Comparison of ENCODE assay signal across 12 mouse cellular contexts in the genomic region with DNA sequence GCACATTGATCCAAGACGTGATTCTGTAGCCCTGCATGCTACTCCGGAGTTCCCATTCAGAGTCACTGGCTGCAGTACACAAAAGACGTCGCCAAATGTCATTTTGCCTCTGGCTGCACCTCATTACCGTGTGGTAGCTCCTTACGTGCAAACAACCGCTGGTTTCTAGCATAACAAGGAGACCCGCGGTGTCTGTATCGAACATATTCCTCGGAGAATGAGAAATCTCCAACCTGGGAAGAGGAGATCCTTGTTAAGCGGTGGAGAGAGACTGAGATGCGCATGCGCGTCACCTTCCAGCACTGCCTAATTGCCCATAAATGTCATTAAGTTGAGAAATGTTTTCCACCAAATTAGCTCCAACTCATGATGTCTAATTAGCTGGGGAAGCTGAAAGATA. TPM values are rescaled to one million over a fixed set of nuclear protein-coding genes. Genes with fewer than 3 reads are reported as not detected.
DNase-seq lines count a peak whose midpoint lies in the region; ATAC-seq and TF ChIP-seq lines count a peak whose summit lies in the region.
"Had no signal": no experiment of that assay in that cellular context is flagged by ENCODE, and none has a peak within 500 bp of the region (broad histone marks: within the 10 kb centered on the region; RNA-seq: fewer than 3 reads in every experiment).

No protein-coding gene starts in this region.

- intact Hi-C loops in left cerebral cortex, adult 2 months (cut with DNase I) = no loop called here

- TF ChIP-seq CTCF in left cerebral cortex, adult 2 months (IDR thresholded peaks at IDR 0.05) = no peak

- peak overlapping the region; percentile 26 for H3K4me3 ChIP-seq in left cerebral cortex, adult 2 months
- H3K4me3 ChIP-seq in hindbrain, embryonic 12.5 days = no peak overlapping the region
- H3K4me3 ChIP-seq in midbrain, embryonic 16.5 days (ENCODE audit: low read depth, low read length) = no peak overlapping the region; the same call in 1 of the 2 replicates
- H3K4me3 ChIP-seq: liver, embryonic 13.5 days had no signal

- H3K27ac ChIP-seq in left cerebral cortex, adult 2 months = no peak overlapping the region
- H3K27ac ChIP-seq in hindbrain, embryonic 12.5 days = no peak overlapping the region
- H3K27ac ChIP-seq in midbrain, embryonic 16.5 days (ENCODE audit: low read length) = no peak overlapping the region
- H3K27ac ChIP-seq: liver, embryonic 13.5 days; stomach, postnatal 0 days had no signal

- H3K4me2 ChIP-seq in hindbrain, embryonic 12.5 days (replicated peaks) = no peak overlapping the region
- H3K4me2 ChIP-seq in midbrain, embryonic 16.5 days (ENCODE audit: low read length) = peak overlapping the region; percentile 46
- H3K4me2 ChIP-seq: liver, embryonic 13.5 days had no signal

- DNase-seq in left cerebral cortex, adult 2 months (ENCODE audit: extremely low spot score in 1 of 2, low spot score in 2 of 2) = no peak
- no peak for DNase-seq in left cerebral cortex, adult 8-10 months (ENCODE audit: low spot score in 2 of 2)
- DNase-seq in cerebellum, adult 9-10 months = peak; percentile 38
- no peak for DNase-seq in adrenal gland, postnatal 4 days (ENCODE audit: low spot score in 2 of 2)
- no peak for DNase-seq in frontal cortex, postnatal 25 days (ENCODE audit: low spot score in 2 of 2)
- DNase-seq in adrenal gland, adult 8-10 months = no peak
- DNase-seq: kidney, postnatal 4 days; liver, embryonic 13.5 days had no signal

- no peaks in the 10 kb centered on the region for H3K36me3 ChIP-seq in hindbrain, embryonic 12.5 days
- no peaks in the 10 kb centered on the region for H3K36me3 ChIP-seq in midbrain, embryonic 16.5 days (ENCODE audit: control insufficient read depth, insufficient read depth, low read length)
- H3K36me3 ChIP-seq: liver, embryonic 13.5 days had no signal

- 47% methylated on average over 15 of the region's 15 CpGs for WGBS in hindbrain, embryonic 12.5 days
- 35% methylated on average over 15 of the region's 15 CpGs for WGBS in midbrain, embryonic 16.5 days

- H3K9ac ChIP-seq in hindbrain, embryonic 12.5 days = no peak overlapping the region
- H3K9ac ChIP-seq in midbrain, embryonic 16.5 days (ENCODE audit: low read depth, low read length) = peak overlapping the region; percentile 38; the same call in 1 of the 2 replicates
- H3K9ac ChIP-seq: liver, embryonic 13.5 days had no signal

- ATAC-seq in hindbrain, embryonic 12.5 days (ENCODE audit: low FRiP score) = peak; percentile 32; the same call in 1 of the 2 replicates
- ATAC-seq in midbrain, embryonic 16.5 days = peak; percentile 25; the same call in 1 of the 2 replicates

- H3K9me3 ChIP-seq in hindbrain, embryonic 12.5 days (replicated peaks) = no peaks in the 10 kb centered on the region
- no peaks in the 10 kb centered on the region for H3K9me3 ChIP-seq in midbrain, embryonic 16.5 days (replicated peaks; ENCODE audit: control insufficient read depth, low read length, poor library complexity, severe bottlenecking)
- H3K9me3 ChIP-seq: liver, embryonic 13.5 days had no signal

- peaks cover 6% of the 10 kb centered on the region; the same call in 1 of the 2 replicates for H3K4me1 ChIP-seq in hindbrain, embryonic 12.5 days
- peaks cover 3% of the 10 kb centered on the region; the same call in 1 of the 2 replicates for H3K4me1 ChIP-seq in midbrain, embryonic 16.5 days (ENCODE audit: control insufficient read depth, insufficient read depth, low read length)
- H3K4me1 ChIP-seq: liver, embryonic 13.5 days had no signal

- H3K27me3 ChIP-seq in hindbrain, embryonic 12.5 days = peaks cover 81% of the 10 kb centered on the region
- H3K27me3 ChIP-seq in midbrain, embryonic 16.5 days (ENCODE audit: control insufficient read depth, insufficient read depth, low read depth, low read length) = peaks cover 5% of the 10 kb centered on the region; the same call in 1 of the 2 replicates

RNA-seq across cellular contexts. Expression of gene Olig1, which starts 51.0 kb away (rescaled TPM):
- 10 to 100 TPM; 77.1 to 84.7 TPM for total RNA-seq in left cerebral cortex, adult 2 months (2021)
- total RNA-seq in left cerebral cortex, adult 8-10 months (2022) = 100 to 1,000 TPM in 1 of 4 experiments, 10 to 100 TPM in 3; 91.6 to 102 (median 92.5) TPM
- polyA plus RNA-seq in hindbrain, embryonic 12.5 days (2016; fragmentation: Nextera tagmentation; extraction: Ambion mirVana) = 2.7 and 5.2 TPM in 2 replicates
- 94.2 and 131 TPM in 2 replicates for polyA plus RNA-seq in midbrain, embryonic 16.5 days (2015; fragmentation: Nextera tagmentation; extraction: Ambion mirVana)
- total RNA-seq in adrenal gland, postnatal 4 days (2021) = under 1 TPM in 1 of 2 experiments, not detected in 1; 0.65 TPM
- total RNA-seq in adrenal gland, adult 8-10 months (2022) = under 1 TPM in 1 of 4 experiments, not detected in 3; 0.20 TPM
- total RNA-seq: megakaryocyte, adult 5-6 weeks had no signal

RNA-seq across cellular contexts. Expression of gene Ifnar2, which starts 52.0 kb away (rescaled TPM):
- 10 to 100 TPM; 20.2 to 20.3 TPM for total RNA-seq in left cerebral cortex, adult 2 months (2021)
- total RNA-seq in left cerebral cortex, adult 8-10 months (2022) = 10 to 100 TPM; 20.8 to 40.4 (median 27.7) TPM
- polyA plus RNA-seq in hindbrain, embryonic 12.5 days (2016; fragmentation: Nextera tagmentation; extraction: Ambion mirVana) = 34.0 and 34.1 TPM in 2 replicates
- 35.4 and 38.7 TPM in 2 replicates for polyA plus RNA-seq in midbrain, embryonic 16.5 days (2015; fragmentation: Nextera tagmentation; extraction: Ambion mirVana)
- 10 to 100 TPM; 68.7 to 72.6 TPM for total RNA-seq in adrenal gland, postnatal 4 days (2021)
- total RNA-seq in adrenal gland, adult 8-10 months (2022) = 100 to 1,000 TPM in 1 of 4 experiments, 10 to 100 TPM in 3; 83.7 to 103 (median 95.8) TPM

Comparison
In these comparisons a context has a peak if more than half of its experiments do, and no peak if none do; other contexts are left out.
1. RNA of gene Olig1, which starts 51.0 kb away (total RNA-seq): 91.6 to 102 TPM in left cerebral cortex, adult 8-10 months and 77.1 to 84.7 TPM in left cerebral cortex, adult 2 months; 0.65 TPM in adrenal gland, postnatal 4 days and 0.20 TPM in adrenal gland, adult 8-10 months; every median in the first group is over 10 times any median in the second.